Mouse (Mus musculus): Measurements from ENCODE around the gene Lrrc43. TPM values are rescaled to one million over a fixed set of nuclear protein-coding genes. Genes with fewer than 3 reads are reported as not detected.

Gene Lrrc43
- 1.0 TPM for polyA plus RNA-seq (2015; fragmentation: Illumina TruSeq; extraction: RNeasy Lipid Tissue Mini Kit (QIAGEN cat#74804); ENCODE audit: low read depth, low replicate concordance)

GRCm38 (mm10) chr5:123489112-123489785 is at the start of gene Lrrc43, which contains the start of gene Il31:
Gene Lrrc43 (plus strand): TSS chr5:123489305.
Gene Il31 (minus strand): TSS chr5:123489489.

GRCm38 (mm10) chr5:123510160-123510559 is 21.1 kb downstream of the Lrrc43 start, which contains the start of gene B3gnt4:
Gene B3gnt4 (plus strand): TSS chr5:123510460.

GRCm38 (mm10) chr5:123523692-123524392 is 34.7 kb downstream of the Lrrc43 start, which contains the start of gene Diablo:
Gene Diablo (minus strand): TSS chr5:123524176.

GRCm38 (mm10) chr5:123525281-123525680 is 36.2 kb downstream of the Lrrc43 start, which contains the start of gene Gm49027:
Gene Gm49027 (minus strand): TSS chr5:123525488.

Other genes starting within 250 kb of the Lrrc43 start
- gene Wdr66, start 237.2 kb upstream of the Lrrc43 start, polyA plus RNA-seq (2015; fragmentation: Illumina TruSeq; extraction: RNeasy Lipid Tissue Mini Kit (QIAGEN cat#74804); ENCODE audit: low read depth, low replicate concordance): 4.1 TPM
- 40.8 TPM for gene Bcl7a, start 145.5 kb upstream of the Lrrc43 start, polyA plus RNA-seq (2015; fragmentation: Illumina TruSeq; extraction: RNeasy Lipid Tissue Mini Kit (QIAGEN cat#74804); ENCODE audit: low read depth, low replicate concordance)
- gene Mlxip, start 94.5 kb upstream of the Lrrc43 start, polyA plus RNA-seq (2015; fragmentation: Illumina TruSeq; extraction: RNeasy Lipid Tissue Mini Kit (QIAGEN cat#74804); ENCODE audit: low read depth, low replicate concordance): 11.0 TPM
- gene Il31, start 184 bp downstream of the Lrrc43 start, polyA plus RNA-seq (2015; fragmentation: Illumina TruSeq; extraction: RNeasy Lipid Tissue Mini Kit (QIAGEN cat#74804); ENCODE audit: low read depth, low replicate concordance): not detected
- gene B3gnt4, start 21.2 kb downstream of the Lrrc43 start, polyA plus RNA-seq (2015; fragmentation: Illumina TruSeq; extraction: RNeasy Lipid Tissue Mini Kit (QIAGEN cat#74804); ENCODE audit: low read depth, low replicate concordance): 1.1 TPM
- gene Diablo, start 34.9 kb downstream of the Lrrc43 start, polyA plus RNA-seq (2015; fragmentation: Illumina TruSeq; extraction: RNeasy Lipid Tissue Mini Kit (QIAGEN cat#74804); ENCODE audit: low read depth, low replicate concordance): 64.8 TPM
- gene Gm49027, start 36.2 kb downstream of the Lrrc43 start, polyA plus RNA-seq (2015; fragmentation: Illumina TruSeq; extraction: RNeasy Lipid Tissue Mini Kit (QIAGEN cat#74804); ENCODE audit: low read depth, low replicate concordance): 2.9 TPM
- gene Vps33a, start 83.7 kb downstream of the Lrrc43 start, polyA plus RNA-seq (2015; fragmentation: Illumina TruSeq; extraction: RNeasy Lipid Tissue Mini Kit (QIAGEN cat#74804); ENCODE audit: low read depth, low replicate concordance): 68.4 TPM
- 82.0 TPM for gene Clip1, start 195.3 kb downstream of the Lrrc43 start, polyA plus RNA-seq (2015; fragmentation: Illumina TruSeq; extraction: RNeasy Lipid Tissue Mini Kit (QIAGEN cat#74804); ENCODE audit: low read depth, low replicate concordance)
- 35.4 TPM for gene Zcchc8, start 231.8 kb downstream of the Lrrc43 start, polyA plus RNA-seq (2015; fragmentation: Illumina TruSeq; extraction: RNeasy Lipid Tissue Mini Kit (QIAGEN cat#74804); ENCODE audit: low read depth, low replicate concordance)

Measured in brain, adult 10 weeks (tissue).